In genomic region chr7:132154368-132154961, GRCm38 (mm10) we compare ENCODE assay signal across 9 mouse cellular contexts. TPM values are rescaled to one million over a fixed set of nuclear protein-coding genes. Genes with fewer than 3 reads are reported as not detected.
A peak's percentile ranks its signal among the peaks of the same experiment; 100 is the strongest.
DNase-seq lines count a peak whose midpoint lies in the region; ATAC-seq and TF ChIP-seq lines count a peak whose summit lies in the region.
"Had no signal": no experiment of that assay in that cellular context is flagged by ENCODE, and none has a peak within 500 bp of the region (broad histone marks: within the 10 kb centered on the region; RNA-seq: fewer than 3 reads in every experiment).

TSS of gene Cpxm2 (minus strand) at chr7:132154739.

- H3K9ac ChIP-seq in kidney, postnatal 0 days (ENCODE audit: low read depth, low read length) = peak within 1 kb of the TSS; percentile 33
- H3K9ac ChIP-seq in limb, embryonic 12.5 days (replicated peaks) = peak within 1 kb of the TSS; percentile 63
- H3K9ac ChIP-seq in stomach, postnatal 0 days (ENCODE audit: low read length) = peak within 1 kb of the TSS; percentile 54

- peaks cover 6% of the 10 kb centered on the region; the same call in 1 of the 2 replicates for H3K27me3 ChIP-seq in kidney, postnatal 0 days (ENCODE audit: insufficient read depth, low read length)
- peaks cover 48% of the 10 kb centered on the region for H3K27me3 ChIP-seq in limb, embryonic 12.5 days
- H3K27me3 ChIP-seq in stomach, postnatal 0 days (ENCODE audit: control insufficient read depth, insufficient read depth, low read length) = no peaks in the 10 kb centered on the region; the same call in 1 of the 2 replicates

- peak within 1 kb of the TSS; percentile 30 for H3K4me3 ChIP-seq in kidney, postnatal 0 days (replicated peaks; ENCODE audit: low read depth, low read length)
- H3K4me3 ChIP-seq in limb, embryonic 12.5 days (replicated peaks) = peak within 1 kb of the TSS; percentile 49
- peak within 1 kb of the TSS; percentile 38 for H3K4me3 ChIP-seq in stomach, postnatal 0 days (ENCODE audit: low read depth, low read length)

- TF ChIP-seq CTCF in kidney, postnatal 0 days (IDR thresholded peaks at IDR 0.05; ENCODE audit: low read depth) = no peak
- no peak for TF ChIP-seq CTCF in stomach, postnatal 0 days (IDR thresholded peaks at IDR 0.05; ENCODE audit: low read depth)

- no peaks in the 10 kb centered on the region for H3K36me3 ChIP-seq in kidney, postnatal 0 days (ENCODE audit: insufficient read depth, low read length)
- H3K36me3 ChIP-seq in limb, embryonic 12.5 days = no peaks in the 10 kb centered on the region
- no peaks in the 10 kb centered on the region for H3K36me3 ChIP-seq in stomach, postnatal 0 days (ENCODE audit: control insufficient read depth, insufficient read depth, low read length)
- H3K36me3 ChIP-seq: G1E had no signal

- peak within 1 kb of the TSS; percentile 58 for H3K4me2 ChIP-seq in kidney, postnatal 0 days (ENCODE audit: low read length)
- H3K4me2 ChIP-seq in limb, embryonic 12.5 days = peak within 1 kb of the TSS; percentile 93
- H3K4me2 ChIP-seq in stomach, postnatal 0 days (replicated peaks; ENCODE audit: low read depth) = peak within 1 kb of the TSS; percentile 64

- 2% methylated on average over 35 of the region's 43 CpGs for WGBS in kidney, postnatal 0 days
- WGBS in limb, embryonic 12.5 days = 2% methylated on average over 43 of the region's 43 CpGs
- WGBS in stomach, postnatal 0 days = 4% methylated on average over 39 of the region's 43 CpGs

- no peak within 1 kb of the TSS for H3K27ac ChIP-seq in kidney, postnatal 0 days
- H3K27ac ChIP-seq in limb, embryonic 12.5 days = no peak within 1 kb of the TSS
- H3K27ac ChIP-seq in stomach, postnatal 0 days (replicated peaks) = peak within 1 kb of the TSS; percentile 49; the same call in 1 of the 2 replicates

- no peak for DNase-seq in kidney, postnatal 0 days (ENCODE audit: low spot score)
- DNase-seq in kidney, postnatal 14 days = no peak
- peak; percentile 28 for DNase-seq in adrenal gland, postnatal 10 days
- DNase-seq in gastrocnemius, postnatal 10 days = peak; percentile 20
- DNase-seq in stomach, postnatal 0 days (ENCODE audit: low spot score) = peak; percentile 48
- DNase-seq in frontal cortex, postnatal 10 days (ENCODE audit: low spot score in 2 of 2) = no peak

- no peak; the same call in 1 of the 2 replicates for ATAC-seq in kidney, postnatal 0 days (replicated peaks; ENCODE audit: low FRiP score, low read depth)
- ATAC-seq in limb, embryonic 12.5 days (ENCODE audit: insufficient number of reproducible peaks, insufficient read depth, low FRiP score, low TSS enrichment, low read depth) = peak; percentile 31; the same call in 1 of the 2 replicates
- peak; percentile 47 for ATAC-seq in stomach, postnatal 0 days (ENCODE audit: low FRiP score, low TSS enrichment)
- ATAC-seq in megakaryocyte-erythroid progenitor cell, adult 5-6 weeks (replicated peaks; ENCODE audit: low FRiP score, low TSS enrichment, poor library complexity, severe bottlenecking) = no peak

- no peak for TF ChIP-seq EP300 in stomach, postnatal 0 days (optimal IDR thresholded peaks at IDR 0.05)

- H3K4me1 ChIP-seq in kidney, postnatal 0 days (replicated peaks; ENCODE audit: insufficient read depth, low read length) = no peaks in the 10 kb centered on the region
- H3K4me1 ChIP-seq in limb, embryonic 12.5 days (replicated peaks) = peaks cover 16% of the 10 kb centered on the region
- H3K4me1 ChIP-seq in stomach, postnatal 0 days (replicated peaks; ENCODE audit: control insufficient read depth, insufficient read depth) = no peaks in the 10 kb centered on the region

- H3K9me3 ChIP-seq in kidney, postnatal 0 days (replicated peaks; ENCODE audit: low read length) = no peaks in the 10 kb centered on the region
- H3K9me3 ChIP-seq in limb, embryonic 12.5 days = no peaks in the 10 kb centered on the region
- no peaks in the 10 kb centered on the region for H3K9me3 ChIP-seq in stomach, postnatal 0 days (ENCODE audit: control insufficient read depth, low read length)

RNA-seq across cellular contexts. Expression of gene Cpxm2, which starts in this region (rescaled TPM):
- 7.0 and 7.7 TPM in 2 replicates for polyA plus RNA-seq in kidney, postnatal 0 days (2015; fragmentation: Nextera tagmentation; extraction: Ambion mirVana)
- 1 to 10 TPM; 2.8 to 3.2 TPM for total RNA-seq in adrenal gland, postnatal 10 days (2021)
- 10 to 100 TPM; 13.1 to 14.6 TPM for total RNA-seq in gastrocnemius, postnatal 10 days (2021)
- 4.1 and 4.2 TPM in 2 replicates for polyA plus RNA-seq in limb, embryonic 12.5 days (2016; fragmentation: Nextera tagmentation; extraction: Ambion mirVana)
- 7.8 and 9.7 TPM in 2 replicates for polyA plus RNA-seq in stomach, postnatal 0 days (2015; fragmentation: Nextera tagmentation; extraction: Ambion mirVana)
- not detected in 2 replicates for total RNA-seq in megakaryocyte-erythroid progenitor cell, adult 5-6 weeks (2014; fragmentation: Nextera tagmentation)
- not detected in 2 replicates for total RNA-seq in megakaryocyte-erythroid progenitor cell, adult 5-6 weeks (2017)
- polyA plus RNA-seq: G1E had no signal

Comparison
In these comparisons a context has a peak if more than half of its experiments do, and no peak if none do; other contexts are left out.
1. ATAC-seq: peak in limb, embryonic 12.5 days (single experiment) and stomach, postnatal 0 days (single experiment); none in kidney, postnatal 0 days (single experiment) and megakaryocyte-erythroid progenitor cell, adult 5-6 weeks (single experiment).
2. DNase-seq: peak in adrenal gland, postnatal 10 days (single experiment), gastrocnemius, postnatal 10 days (single experiment) and stomach, postnatal 0 days (single experiment); none in kidney, postnatal 0 days (single experiment), kidney, postnatal 14 days (single experiment) and frontal cortex, postnatal 10 days (0 of 2).
3. Peak in every context shown above with its lines, with median percentiles within 50 percentile points of each other: H3K4me2 ChIP-seq, H3K4me3 ChIP-seq and H3K9ac ChIP-seq.